Mouse (Mus musculus): Measurements from ENCODE around the gene Eno1. TPM values are rescaled to one million over a fixed set of nuclear protein-coding genes. Genes with fewer than 3 reads are reported as not detected.
"Not testable (repeated sequence)": the region's sequence is repeated elsewhere in the genome, so short reads cannot be mapped to it uniquely, and the experiment has no call there.

The Eno1 gene
- polyA plus RNA-seq, 1 experiment from 2014 or later: 3,458 TPM

- no peaks in the 10 kb centered on the region for H3K9me3 ChIP-seq
- no peaks in the 10 kb centered on the region for H3K27me3 ChIP-seq (replicated peaks; ENCODE audit: low read depth, poor library complexity, severe bottlenecking)
- H3K36me3 ChIP-seq (replicated peaks): no peaks in the 10 kb centered on the region
- no peak for DNase-seq (ENCODE audit: low spot score)
- no peak overlapping the region for H3K4me3 ChIP-seq
- H3K4me1 ChIP-seq: peaks cover 27% of the 10 kb centered on the region
- H3K27ac ChIP-seq (replicated peaks): peak overlapping the region; percentile 97; the same call in 1 of the 2 replicates
- 82% methylated on average over 2 of the region's 2 CpGs for WGBS
Observed at GRCm38 (mm10) chr4:150280002-150280401, 43.5 kb downstream of the Eno1 start.

DNA sequence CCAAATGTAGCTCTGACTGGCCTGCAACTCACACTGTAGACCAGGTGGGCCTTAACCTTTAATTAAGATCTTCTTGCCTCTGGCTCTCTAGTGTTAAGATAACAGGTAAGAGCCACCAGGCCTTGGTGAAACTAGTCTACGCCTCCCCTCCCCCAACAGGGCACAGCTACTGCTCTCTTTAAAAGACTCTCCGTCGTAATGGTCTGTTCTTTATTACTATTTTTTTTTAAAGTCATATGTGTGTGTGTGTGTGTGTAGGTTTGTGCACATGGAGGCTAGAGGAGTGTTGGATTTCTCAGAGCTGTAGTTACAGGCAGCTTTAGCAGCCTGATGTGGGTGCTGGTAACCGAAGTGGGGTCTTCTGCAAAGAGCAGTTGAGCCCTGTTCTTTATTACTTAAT lies 43.9 kb downstream of the Eno1 start:
- H3K4me3 ChIP-seq: peak overlapping the region; percentile 100
- WGBS: 45% methylated on average over 4 of the region's 4 CpGs
- no peaks in the 10 kb centered on the region for H3K9me3 ChIP-seq
- no peaks in the 10 kb centered on the region for H3K36me3 ChIP-seq (replicated peaks)
- peak; percentile 24 for DNase-seq (ENCODE audit: low spot score)
- peak overlapping the region; percentile 97 for H3K27ac ChIP-seq (replicated peaks)
- no peaks in the 10 kb centered on the region for H3K27me3 ChIP-seq (replicated peaks; ENCODE audit: low read depth, poor library complexity, severe bottlenecking)
- H3K4me1 ChIP-seq: peaks cover 28% of the 10 kb centered on the region

- DNase-seq (ENCODE audit: low spot score): peak; percentile 98
- no peaks in the 10 kb centered on the region for H3K36me3 ChIP-seq (replicated peaks)
- peaks cover 35% of the 10 kb centered on the region for H3K4me1 ChIP-seq
- under 1% methylated on average over 60 of the region's 60 CpGs for WGBS
- H3K9me3 ChIP-seq: no peaks in the 10 kb centered on the region
- H3K27ac ChIP-seq (replicated peaks): peak within 1 kb of the TSS; percentile 97
- H3K4me3 ChIP-seq: peak within 1 kb of the TSS; percentile 100
- H3K27me3 ChIP-seq (replicated peaks; ENCODE audit: low read depth, poor library complexity, severe bottlenecking): no peaks in the 10 kb centered on the region
Observed at GRCm38 (mm10) chr4:150281018-150281761, 44.7 kb downstream of the Eno1 start, which contains the start of gene Rere. Gene Rere, plus strand, starts transcription at chr4:150281646.

- H3K27ac ChIP-seq (replicated peaks): peak overlapping the region; percentile 97
- H3K9me3 ChIP-seq: no peaks in the 10 kb centered on the region
- WGBS: under 1% methylated on average over 50 of the region's 50 CpGs
- peak overlapping the region; percentile 100 for H3K4me3 ChIP-seq
- DNase-seq (ENCODE audit: low spot score): peak; percentile 72
- H3K27me3 ChIP-seq (replicated peaks; ENCODE audit: low read depth, poor library complexity, severe bottlenecking): no peaks in the 10 kb centered on the region
- H3K36me3 ChIP-seq (replicated peaks): no peaks in the 10 kb centered on the region
- H3K4me1 ChIP-seq: peaks cover 35% of the 10 kb centered on the region
Observed at GRCm38 (mm10) chr4:150281891-150282630, 45.5 kb downstream of the Eno1 start.

GRCm38 (mm10) chr4:150282631-150283334 lies 46.3 kb downstream of the Eno1 start:
- no peak for DNase-seq (ENCODE audit: low spot score)
- 7% methylated on average over 5 of the region's 5 CpGs for WGBS
- Histone ChIP-seq H3K27me3 (replicated peaks; ENCODE audit: low read depth, poor library complexity, severe bottlenecking) (no peaks in the 10 kb centered on the region), H3K36me3 (replicated peaks) (no peaks in the 10 kb centered on the region), H3K9me3 (no peaks in the 10 kb centered on the region), H3K4me3 (peak overlapping the region; percentile 100), H3K4me1 (peaks cover 35% of the 10 kb centered on the region), H3K27ac (replicated peaks) (peak overlapping the region; percentile 97)

GRCm38 (mm10) chr4:150283335-150283638 lies 46.8 kb downstream of the Eno1 start:
- peak; percentile 36 for DNase-seq (ENCODE audit: low spot score)
- Histone ChIP-seq H3K4me1 (peaks cover 35% of the 10 kb centered on the region), H3K36me3 (replicated peaks) (no peaks in the 10 kb centered on the region), H3K27me3 (replicated peaks; ENCODE audit: low read depth, poor library complexity, severe bottlenecking) (no peaks in the 10 kb centered on the region), H3K9me3 (no peaks in the 10 kb centered on the region), H3K27ac (replicated peaks) (peak overlapping the region; percentile 97), H3K4me3 (peak overlapping the region; percentile 100)
- WGBS: 8% methylated on average over 2 of the region's 2 CpGs

GRCm38 (mm10) chr4:150283993-150284392 lies 47.5 kb downstream of the Eno1 start:
- DNase-seq (ENCODE audit: low spot score): peak; percentile 29
- Histone ChIP-seq H3K9me3 (no peaks in the 10 kb centered on the region), H3K36me3 (replicated peaks) (no peaks in the 10 kb centered on the region), H3K27me3 (replicated peaks; ENCODE audit: low read depth, poor library complexity, severe bottlenecking) (no peaks in the 10 kb centered on the region), H3K4me1 (peaks cover 40% of the 10 kb centered on the region), H3K27ac (replicated peaks) (peak overlapping the region; percentile 97), H3K4me3 (peak overlapping the region; percentile 100)
- WGBS: 8% methylated on average over 6 of the region's 6 CpGs

- DNase-seq (ENCODE audit: low spot score): no peak
- H3K27me3 ChIP-seq (replicated peaks; ENCODE audit: low read depth, poor library complexity, severe bottlenecking): no peaks in the 10 kb centered on the region
- no peak overlapping the region for H3K27ac ChIP-seq (replicated peaks)
- peaks cover 19% of the 10 kb centered on the region for H3K36me3 ChIP-seq (replicated peaks)
- 0 out of 2 replicates have a peak, but pooled peaks cover 3% of the 10 kb centered on the region for H3K9me3 ChIP-seq
- H3K4me1 ChIP-seq: peaks cover 40% of the 10 kb centered on the region
- no peak overlapping the region for H3K4me3 ChIP-seq
- 92% methylated on average over 8 of the region's 8 CpGs for WGBS
Observed at GRCm38 (mm10) chr4:150286980-150287379, 50.5 kb downstream of the Eno1 start.

DNA sequence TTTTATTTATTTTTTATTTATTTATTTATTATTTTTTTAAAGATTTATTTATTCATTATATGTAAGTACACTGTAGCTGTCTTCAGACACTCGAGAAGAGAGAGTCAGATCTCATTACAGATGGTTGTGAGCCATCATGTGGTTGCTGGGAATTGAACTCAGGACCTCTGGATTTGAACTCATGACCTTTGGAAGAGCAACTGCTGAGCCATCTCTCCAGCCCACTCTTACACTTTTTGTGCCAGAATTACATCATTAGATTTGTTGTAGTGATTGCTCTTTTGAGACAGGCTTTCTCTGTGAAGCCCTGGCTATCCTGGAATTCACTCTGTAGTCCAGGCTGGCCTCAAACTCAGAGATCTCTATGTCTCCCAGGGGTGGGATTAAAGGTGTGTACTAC lies 50.9 kb downstream of the Eno1 start:
- not testable (repeated sequence) for DNase-seq (ENCODE audit: low spot score); H3K27ac ChIP-seq (replicated peaks); H3K27me3 ChIP-seq (replicated peaks; ENCODE audit: low read depth, poor library complexity, severe bottlenecking); H3K4me3 ChIP-seq; H3K9me3 ChIP-seq
- peaks cover 23% of the 10 kb centered on the region for H3K36me3 ChIP-seq (replicated peaks)
- peaks cover 40% of the 10 kb centered on the region for H3K4me1 ChIP-seq
- WGBS: 83% methylated on average over 1 of the region's 1 CpGs

DNA sequence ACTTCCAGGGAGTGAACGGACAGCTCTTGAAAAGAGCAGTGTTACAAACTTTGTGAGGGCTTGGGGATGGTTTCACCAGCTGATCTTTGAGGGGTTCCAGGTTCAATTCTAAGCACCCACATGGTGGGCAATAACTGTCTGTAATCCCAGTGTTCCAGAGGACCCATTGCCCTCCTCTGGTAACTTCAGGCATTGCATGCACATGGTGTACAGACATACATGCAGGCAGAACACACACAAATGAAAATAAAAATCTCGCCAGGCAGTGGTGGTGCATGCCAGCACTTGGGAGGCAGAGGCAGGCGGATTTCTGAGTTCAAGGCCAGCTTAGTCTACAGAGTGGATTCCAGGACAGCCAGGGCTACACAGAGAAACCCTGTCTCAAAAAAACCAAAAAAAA lies 55.4 kb downstream of the Eno1 start:
- Histone ChIP-seq H3K27me3 (replicated peaks; ENCODE audit: low read depth, poor library complexity, severe bottlenecking) (no peaks in the 10 kb centered on the region), H3K27ac (replicated peaks) (no peak overlapping the region), H3K9me3 (peaks cover 7% of the 10 kb centered on the region; the same call in 1 of the 2 replicates), H3K36me3 (replicated peaks) (peaks cover 40% of the 10 kb centered on the region), H3K4me1 (peaks cover 12% of the 10 kb centered on the region; the same call in 1 of the 2 replicates), H3K4me3 (no peak overlapping the region)
- no peak for DNase-seq (ENCODE audit: low spot score)
- WGBS: 96% methylated on average over 3 of the region's 3 CpGs

- no peak for DNase-seq (ENCODE audit: low spot score)
- Histone ChIP-seq H3K27ac (replicated peaks) (no peak overlapping the region), H3K27me3 (replicated peaks; ENCODE audit: low read depth, poor library complexity, severe bottlenecking) (no peaks in the 10 kb centered on the region), H3K36me3 (replicated peaks) (peaks cover 43% of the 10 kb centered on the region), H3K4me3 (no peak overlapping the region), H3K9me3 (peaks cover 7% of the 10 kb centered on the region; the same call in 1 of the 2 replicates), H3K4me1 (no peaks in the 10 kb centered on the region)
- 93% methylated on average over 7 of the region's 7 CpGs for WGBS
Observed at GRCm38 (mm10) chr4:150294870-150295269, 58.3 kb downstream of the Eno1 start.

DNA sequence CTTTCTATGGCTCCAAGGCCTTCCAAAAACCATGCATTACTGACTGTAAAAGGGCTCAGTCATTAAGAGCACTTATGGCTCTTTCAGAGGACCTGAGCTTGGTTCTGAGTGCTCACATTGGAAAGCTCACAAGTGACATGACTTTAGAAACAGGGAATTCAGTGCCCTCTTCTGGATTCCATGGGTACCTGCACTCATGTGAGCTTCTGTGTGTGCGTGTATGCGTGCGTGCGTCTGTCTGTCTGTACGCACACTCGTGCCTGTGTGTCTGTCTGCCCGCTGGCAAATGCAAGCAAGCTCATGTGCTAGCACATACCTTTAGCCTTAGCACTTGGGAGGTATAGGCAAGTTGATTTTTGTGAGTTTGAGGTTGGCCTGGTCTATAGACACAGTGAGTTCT lies 59.4 kb downstream of the Eno1 start:
- H3K9me3 ChIP-seq: peaks cover 4% of the 10 kb centered on the region; the same call in 1 of the 2 replicates
- no peak for DNase-seq (ENCODE audit: low spot score)
- WGBS: 94% methylated on average over 7 of the region's 7 CpGs

More for the DNA sequence above, 59.4 kb downstream of the Eno1 start:
- Histone ChIP-seq H3K4me3 (no peak overlapping the region), H3K27me3 (replicated peaks; ENCODE audit: low read depth, poor library complexity, severe bottlenecking) (no peaks in the 10 kb centered on the region), H3K27ac (replicated peaks) (no peak overlapping the region), H3K36me3 (replicated peaks) (peaks cover 39% of the 10 kb centered on the region), H3K4me1 (no peaks in the 10 kb centered on the region)
